Mouse (Mus musculus) small intestine, adult 2 months (tissue): ENCODE results near the gene Ap3d1.

Experiments
- CTCF ChIP-seq: fragments of 200-500 bp; IDR thresholded peaks from 2 replicates; pipeline ENCODE4 v1.5.1; 2012; ENCODE audit warnings: low read depth, mild to moderate bottlenecking, control low read depth, inconsistent platforms, low read length, moderate library complexity, mixed read lengths; ENCODE audit not compliant: insufficient replicate concordance, insufficient read length; ENCODE audit errors: extremely low read depth
- POLR2A ChIP-seq: fragments of 200-500 bp; IDR thresholded peaks from 2 replicates; pipeline ENCODE4 v1.6.1; 2012; ENCODE audit warnings: low read depth, mild to moderate bottlenecking, control low read depth, inconsistent platforms, low read length, moderate library complexity

- TF ChIP-seq POLR2A (peak; percentile 29; the same call in 1 of the 2 replicates), CTCF (no peak)
Observed at GRCm38 (mm10) chr10:80677942-80678436, 64.1 kb downstream of the Ap3d1 start, which contains the start of gene Mknk2.
